Comparison of ENCODE assay signal across 8 mouse cellular contexts in the genomic region with DNA sequence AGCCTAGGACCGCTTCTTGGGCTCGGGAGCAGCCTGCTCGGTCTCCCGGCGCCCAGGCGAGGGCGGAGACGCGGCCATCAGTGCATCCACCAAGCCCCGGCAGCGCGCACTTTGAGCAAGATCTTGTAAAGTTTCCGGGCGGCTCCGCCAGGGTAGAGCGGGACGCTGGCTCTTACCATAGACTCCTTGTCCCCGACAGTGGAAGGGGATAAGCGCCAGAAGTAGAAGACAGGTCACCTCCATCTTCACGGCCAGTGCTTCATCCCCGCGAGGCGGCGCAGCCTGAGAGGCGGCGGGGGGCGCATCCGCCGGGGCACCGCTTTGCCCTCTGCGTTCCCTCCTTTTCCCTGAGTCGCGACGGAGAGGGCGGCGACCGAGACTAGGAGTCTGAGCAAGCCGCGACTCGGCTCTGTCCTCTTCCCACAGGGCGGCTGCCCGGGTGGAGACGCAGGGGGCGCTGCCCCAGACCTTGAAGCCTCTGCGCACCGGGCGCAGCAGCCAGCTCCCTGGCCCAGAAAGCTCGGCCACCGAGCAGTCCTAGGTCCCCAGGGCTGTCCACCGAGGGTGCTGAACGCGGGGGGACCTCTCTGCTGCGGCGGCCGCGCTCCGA.
DNase-seq lines count a peak whose midpoint lies in the region; ATAC-seq and TF ChIP-seq lines count a peak whose summit lies in the region.

No protein-coding gene starts in this region.

- DNase-seq in kidney, adult 18-20 months = peak; percentile 33
- DNase-seq in kidney, adult 11 months = no peak
- DNase-seq in Patski (ENCODE audit: low read depth, low spot score) (no peak), adipocyte (ENCODE audit: low spot score) (no peak)
- DNase-seq in embryonic facial prominence, embryonic 14.5 days (ENCODE audit: low spot score) = peak; percentile 56
- peak; percentile 76 for DNase-seq in hindbrain, embryonic 11.5 days (ENCODE audit: low spot score)
- peak; percentile 46 for DNase-seq in naive thymus-derived CD4-positive, alpha-beta T cell, adult 2 months (ENCODE audit: low read depth)

- in situ Hi-C loops in Patski (cut with MboI; ENCODE audit: low pct_unique_long_range_greater_than_20kb) = loop anchor here (10.0 kb wide), 3 partner anchors 123 to 283 kb away; no protein-coding TSS in a partner anchor

- no peaks in the 10 kb centered on the region for H3K27me3 ChIP-seq in Patski
- H3K27me3 ChIP-seq in embryonic facial prominence, embryonic 14.5 days (replicated peaks; ENCODE audit: control insufficient read depth, insufficient read depth, low read length) = peaks cover 54% of the 10 kb centered on the region
- peaks cover 39% of the 10 kb centered on the region for H3K27me3 ChIP-seq in hindbrain, embryonic 11.5 days (ENCODE audit: control insufficient read depth, insufficient read depth, low read length)
- peaks cover 92% of the 10 kb centered on the region for H3K27me3 ChIP-seq in liver, embryonic 12.5 days (replicated peaks)

- H3K36me3 ChIP-seq in embryonic facial prominence, embryonic 14.5 days (ENCODE audit: control insufficient read depth, insufficient read depth, low read length) = no peaks in the 10 kb centered on the region
- H3K36me3 ChIP-seq in hindbrain, embryonic 11.5 days (ENCODE audit: control insufficient read depth, insufficient read depth, low read length) = no peaks in the 10 kb centered on the region
- H3K36me3 ChIP-seq in liver, embryonic 12.5 days = no peaks in the 10 kb centered on the region

- peak; percentile 40 for ATAC-seq in Patski
- peak; percentile 27; the same call in 1 of the 2 replicates for ATAC-seq in embryonic facial prominence, embryonic 14.5 days (ENCODE audit: low read depth)
- peak; percentile 62 for ATAC-seq in hindbrain, embryonic 11.5 days (ENCODE audit: low FRiP score)
- ATAC-seq in liver, embryonic 12.5 days = peak; percentile 45

- CTCF ChIA-PET in Patski (lab: Charles Lee) = interaction anchor here (0.8 to 1.0 kb wide), 3 partner anchors 30 to 149 kb away, joined by 3 read pairs; no protein-coding TSS in a partner anchor

- no peaks in the 10 kb centered on the region for H3K9me3 ChIP-seq in embryonic facial prominence, embryonic 14.5 days (ENCODE audit: control insufficient read depth, low read length)
- no peaks in the 10 kb centered on the region for H3K9me3 ChIP-seq in hindbrain, embryonic 11.5 days (ENCODE audit: control insufficient read depth, low read length)
- no peaks in the 10 kb centered on the region for H3K9me3 ChIP-seq in liver, embryonic 12.5 days (replicated peaks)

- WGBS in embryonic facial prominence, embryonic 14.5 days = 4% methylated on average over 27 of the region's 57 CpGs
- under 1% methylated on average over 51 of the region's 57 CpGs for WGBS in hindbrain, embryonic 11.5 days
- under 1% methylated on average over 49 of the region's 57 CpGs for WGBS in liver, embryonic 12.5 days (ENCODE audit: insufficient replicate concordance)

- peak overlapping the region; percentile 65 for H3K4me3 ChIP-seq in embryonic facial prominence, embryonic 14.5 days (ENCODE audit: low read depth, low read length)
- peak overlapping the region; percentile 66 for H3K4me3 ChIP-seq in hindbrain, embryonic 11.5 days (ENCODE audit: low read depth, low read length)
- peak overlapping the region; percentile 66 for H3K4me3 ChIP-seq in liver, embryonic 12.5 days

- no peak for TF ChIP-seq CTCF in Patski (IDR thresholded peaks at IDR 0.05)

- H3K9ac ChIP-seq in embryonic facial prominence, embryonic 14.5 days (ENCODE audit: low read depth, low read length) = peak overlapping the region; percentile 70
- H3K9ac ChIP-seq in hindbrain, embryonic 11.5 days (ENCODE audit: low read depth, low read length) = peak overlapping the region; percentile 81
- H3K9ac ChIP-seq in liver, embryonic 12.5 days = peak overlapping the region; percentile 63

- peak overlapping the region; percentile 81 for H3K4me2 ChIP-seq in embryonic facial prominence, embryonic 14.5 days (ENCODE audit: low read depth, low read length)
- peak overlapping the region; percentile 98 for H3K4me2 ChIP-seq in hindbrain, embryonic 11.5 days (replicated peaks; ENCODE audit: low read depth, low read length)
- peak overlapping the region; percentile 93 for H3K4me2 ChIP-seq in liver, embryonic 12.5 days

- no peak overlapping the region for H3K27ac ChIP-seq in embryonic facial prominence, embryonic 14.5 days (replicated peaks; ENCODE audit: low read depth, low read length)
- peak overlapping the region; percentile 65 for H3K27ac ChIP-seq in hindbrain, embryonic 11.5 days (ENCODE audit: low read depth, low read length)
- 0 out of 2 replicates have a peak overlapping the region, but pooled peaks have one; percentile 17 for H3K27ac ChIP-seq in liver, embryonic 12.5 days

- POLR2A ChIA-PET in Patski (lab: Charles Lee) = no interaction called here

- H3K4me1 ChIP-seq in embryonic facial prominence, embryonic 14.5 days (ENCODE audit: control insufficient read depth, insufficient read depth, low read length) = peaks cover 18% of the 10 kb centered on the region
- H3K4me1 ChIP-seq in hindbrain, embryonic 11.5 days (replicated peaks; ENCODE audit: control insufficient read depth, insufficient read depth, low read length) = peaks cover 19% of the 10 kb centered on the region
- peaks cover 61% of the 10 kb centered on the region for H3K4me1 ChIP-seq in liver, embryonic 12.5 days

Comparison
In these comparisons a context has a peak if more than half of its experiments do, and no peak if none do; other contexts are left out.
1. DNase-seq: peak in kidney, adult 18-20 months (single experiment), embryonic facial prominence, embryonic 14.5 days (single experiment), hindbrain, embryonic 11.5 days (single experiment) and naive thymus-derived CD4-positive, alpha-beta T cell, adult 2 months (single experiment); none in kidney, adult 11 months (single experiment), Patski (single experiment) and adipocyte (single experiment).
2. Peak in every context shown above with its lines, with median percentiles within 50 percentile points of each other: ATAC-seq, H3K4me2 ChIP-seq, H3K4me3 ChIP-seq and H3K9ac ChIP-seq.